Mouse (Mus musculus) splenic B cell, adult 2 months (primary cell): ENCODE measurements around the gene Gm13276.
"Not testable (repeated sequence)": the region's sequence is repeated elsewhere in the genome, so short reads cannot be mapped to it uniquely, and the experiment has no call there.

Source experiments
- DNase-seq: peaks from one replicate; pipeline ENCODE4 v3.0.0-alpha.2; 2011; ENCODE audit warnings: low read depth, low spot score
- H3K27me3 ChIP-seq: 2 replicates; pipeline ENCODE4 v1.6.1; 2012; ENCODE audit warnings: mild to moderate bottlenecking, low read length, moderate library complexity, mixed read lengths; ENCODE audit not compliant: control insufficient read depth, poor library complexity, insufficient read depth, severe bottlenecking
- H3K36me3 ChIP-seq: 2 replicates; pipeline ENCODE4 v1.6.1; 2012; ENCODE audit warnings: mild to moderate bottlenecking, low read length, moderate library complexity, mixed read lengths; ENCODE audit not compliant: control insufficient read depth, poor library complexity, insufficient read depth, severe bottlenecking

Gm13276 gene

GRCm38 (mm10) chr4:88762341-88762740 lies 23.2 kb upstream of the Gm13276 start:
- DNase-seq, H3K27me3 ChIP-seq, H3K36me3 ChIP-seq: not testable (repeated sequence)

- peak; percentile 68 for DNase-seq
- not testable (repeated sequence) for H3K27me3 ChIP-seq, H3K36me3 ChIP-seq
These were observed 22.0 kb upstream of the Gm13276 start for GRCm38 (mm10) chr4:88763384-88764018.

GRCm38 (mm10) chr4:88773534-88773933 lies 12.0 kb upstream of the Gm13276 start, which contains the start of gene Gm13290:
TSS of gene Gm13290 (plus strand) at chr4:88773834.
- H3K27me3 ChIP-seq, DNase-seq, H3K36me3 ChIP-seq: not testable (repeated sequence)

- not testable (repeated sequence) for H3K27me3 ChIP-seq, DNase-seq, H3K36me3 ChIP-seq
These were observed 8.9 kb upstream of the Gm13276 start, which contains the start of gene Gm13289 for GRCm38 (mm10) chr4:88776622-88777021. TSS of gene Gm13289 (plus strand) at chr4:88776922.

GRCm38 (mm10) chr4:88779550-88779949 lies 6.0 kb upstream of the Gm13276 start, which contains the start of gene Gm13272:
TSS of gene Gm13272 (plus strand) at chr4:88779850.
- not testable (repeated sequence) for DNase-seq, H3K27me3 ChIP-seq, H3K36me3 ChIP-seq

- H3K27me3 ChIP-seq, H3K36me3 ChIP-seq, DNase-seq: not testable (repeated sequence)
These were observed 5.2 kb upstream of the Gm13276 start for GRCm38 (mm10) chr4:88780320-88780719.

GRCm38 (mm10) chr4:88781831-88782230 lies 3.7 kb upstream of the Gm13276 start, which contains the start of gene Ifnz:
TSS of gene Ifnz (plus strand) at chr4:88782131.
- not testable (repeated sequence) for DNase-seq, H3K27me3 ChIP-seq, H3K36me3 ChIP-seq

GRCm38 (mm10) chr4:88782335-88782734 lies 3.2 kb upstream of the Gm13276 start:
- DNase-seq = not testable (repeated sequence)

GRCm38 (mm10) chr4:88788402-88788801 lies 2.9 kb downstream of the Gm13276 start, which contains the start of gene Gm13277:
TSS of gene Gm13277 (plus strand) at chr4:88788632.
- H3K36me3 ChIP-seq, H3K27me3 ChIP-seq, DNase-seq: not testable (repeated sequence)

More at GRCm38 (mm10) chr4:88782335-88782734, 3.2 kb upstream of the Gm13276 start:
- H3K36me3 ChIP-seq, H3K27me3 ChIP-seq: not testable (repeated sequence)

GRCm38 (mm10) chr4:88791250-88791649 lies 5.7 kb downstream of the Gm13276 start, which contains the start of gene Gm13278:
TSS of gene Gm13278 (plus strand) at chr4:88791550.
- not testable (repeated sequence) for DNase-seq, H3K36me3 ChIP-seq, H3K27me3 ChIP-seq

GRCm38 (mm10) chr4:88793936-88794675 lies 8.6 kb downstream of the Gm13276 start, which contains the start of gene Gm13275:
TSS of gene Gm13275 (plus strand) at chr4:88794487.
- not testable (repeated sequence) for H3K27me3 ChIP-seq, DNase-seq, H3K36me3 ChIP-seq

GRCm38 (mm10) chr4:88797097-88797496 lies 11.6 kb downstream of the Gm13276 start, which contains the start of gene Gm13279:
TSS of gene Gm13279 (plus strand) at chr4:88797397.
- not testable (repeated sequence) for H3K27me3 ChIP-seq, DNase-seq, H3K36me3 ChIP-seq

GRCm38 (mm10) chr4:88799365-88799764 lies 13.9 kb downstream of the Gm13276 start, which contains the start of gene Gm13285:
TSS of gene Gm13285 (plus strand) at chr4:88799665.
- H3K36me3 ChIP-seq, DNase-seq, H3K27me3 ChIP-seq: not testable (repeated sequence)

- H3K27me3 ChIP-seq, H3K36me3 ChIP-seq, DNase-seq: not testable (repeated sequence)
These were observed 17.4 kb downstream of the Gm13276 start, which contains the start of gene Gm13287 for GRCm38 (mm10) chr4:88802954-88803353. TSS of gene Gm13287 (plus strand) at chr4:88803254.

- not testable (repeated sequence) for H3K27me3 ChIP-seq, H3K36me3 ChIP-seq, DNase-seq
These were observed 19.7 kb downstream of the Gm13276 start, which contains the start of gene Gm13288 for GRCm38 (mm10) chr4:88805231-88805630. TSS of gene Gm13288 (plus strand) at chr4:88805531.
